Mouse (Mus musculus): Measurements from ENCODE around the gene Gm3453. TPM values are rescaled to one million over a fixed set of nuclear protein-coding genes. Genes with fewer than 3 reads are reported as not detected.

Gene Gm3453
- polyA plus RNA-seq (2021; fragmentation: Nextera tagmentation): not detected in 2 replicates
- long read RNA-seq, experiment 1: 0 reads
- long read RNA-seq, experiment 2: 0 reads

GRCm38 (mm10) chr14:5979037-5979436 is at the start of gene Gm3453:
Gm3453 (minus strand) TSS chr14:5979137.

DNA sequence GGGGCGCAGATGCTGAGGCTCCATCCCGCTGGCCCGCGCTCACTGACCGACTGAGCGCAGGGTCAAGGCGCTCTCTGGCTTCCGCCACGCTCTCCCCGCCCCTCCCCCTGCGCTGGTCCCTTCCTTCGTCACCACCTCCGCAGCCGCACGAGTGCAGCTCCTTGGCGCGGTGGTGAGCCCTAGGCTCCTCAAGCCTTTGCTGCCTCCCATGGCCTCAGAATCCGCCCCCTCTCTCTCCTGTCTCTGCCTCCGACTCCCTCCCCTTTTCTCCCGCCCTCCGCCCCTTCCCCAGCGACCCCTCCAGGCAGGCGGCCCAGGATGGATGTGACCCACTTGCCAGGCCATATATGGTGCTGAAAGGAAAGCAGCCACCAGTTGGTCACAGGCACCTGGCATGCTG is 17.3 kb downstream of the Gm3453 start, which contains the start of gene Gm3248:
Gm3248 (minus strand) TSS at position 111 of the 400 bp plus-strand sequence.

Other genes with a start within 250 kb of the Gm3453 start
- gene Gm3373, start 237.6 kb downstream of the Gm3453 start, polyA plus RNA-seq (2021; fragmentation: Nextera tagmentation): not detected in 2 replicates
- gene Gm3383, start 171.2 kb downstream of the Gm3453 start, polyA plus RNA-seq (2021; fragmentation: Nextera tagmentation): 0.88 and 0.97 TPM in 2 replicates
- not detected in 2 replicates for gene Gm3424, start 148.8 kb downstream of the Gm3453 start, polyA plus RNA-seq (2021; fragmentation: Nextera tagmentation)
- gene Gm8237, start 98.8 kb downstream of the Gm3453 start, polyA plus RNA-seq (2021; fragmentation: Nextera tagmentation): 0.20 and 0.39 TPM in 2 replicates
- 0.51 and 0.65 TPM in 2 replicates for gene Gm3248, start 17.4 kb downstream of the Gm3453 start, polyA plus RNA-seq (2021; fragmentation: Nextera tagmentation)
- gene Gm6337, start 79.1 kb upstream of the Gm3453 start, polyA plus RNA-seq (2021; fragmentation: Nextera tagmentation): not detected in 2 replicates
- 0.44 and 1.0 TPM in 2 replicates for gene Gm8206, start 114.8 kb upstream of the Gm3453 start, polyA plus RNA-seq (2021; fragmentation: Nextera tagmentation)
- 0.29 and 0.30 TPM in 2 replicates for gene Gm3468, start 129.5 kb upstream of the Gm3453 start, polyA plus RNA-seq (2021; fragmentation: Nextera tagmentation)
- gene Gm3476, start 146.7 kb upstream of the Gm3453 start, polyA plus RNA-seq (2021; fragmentation: Nextera tagmentation): not detected in 2 replicates
- not detected in 2 replicates for gene Gm21560, start 240.2 kb upstream of the Gm3453 start, polyA plus RNA-seq (2021; fragmentation: Nextera tagmentation)

All from layer of hippocampus, adult 6 months (tissue).